Mouse (Mus musculus) midbrain, embryonic 12.5 days (tissue): ENCODE data around the gene Ipo7. TPM values are rescaled to one million over a fixed set of nuclear protein-coding genes. Genes with fewer than 3 reads are reported as not detected.
"Not testable (repeated sequence)": the region's sequence is repeated elsewhere in the genome, so short reads cannot be mapped to it uniquely, and the experiment has no call there.

Experiments
- ATAC-seq: fragments of 200-750 bp; cut with Nextera tagmentation; 2 replicates; pipeline ENCODE4 v1.8.0; 2017; ENCODE audit warnings: low read depth, moderate TSS enrichment, moderate library complexity; ENCODE audit not compliant: low FRiP score
- H3K27ac ChIP-seq: fragments of 300-500 bp; sonication (generic); replicated peaks from 2 replicates; pipeline ENCODE4 v1.5.1; 2016; ENCODE audit warnings: mild to moderate bottlenecking
- H3K27me3 ChIP-seq: fragments of 300-500 bp; sonication (generic); 2 replicates; pipeline ENCODE4 v1.6.1; 2016; ENCODE audit warnings: mild to moderate bottlenecking
- H3K36me3 ChIP-seq: fragments of 300-500 bp; sonication (generic); 2 replicates; pipeline ENCODE4 v1.6.1; 2016
- H3K4me1 ChIP-seq: fragments of 300-500 bp; sonication (generic); 2 replicates; pipeline ENCODE4 v1.6.1; 2016
- H3K4me2 ChIP-seq: fragments of 300-500 bp; sonication (generic); replicated peaks from 2 replicates; pipeline ENCODE4 v1.6.1; 2016; ENCODE audit warnings: mild to moderate bottlenecking, moderate library complexity
- H3K4me3 ChIP-seq: fragments of 300-500 bp; sonication (generic); 2 replicates; pipeline ENCODE4 v1.5.1; 2016; ENCODE audit warnings: mild to moderate bottlenecking
- H3K9ac ChIP-seq: fragments of 300-500 bp; sonication (generic); replicated peaks from 2 replicates; pipeline ENCODE4 v1.6.1; 2016; ENCODE audit warnings: mild to moderate bottlenecking, moderate library complexity
- H3K9me3 ChIP-seq: fragments of 300-500 bp; sonication (generic); 2 replicates; pipeline ENCODE4 v1.6.1; 2016; ENCODE audit warnings: mild to moderate bottlenecking
- WGBS: fragments of 180-500 bp; shearing (Covaris S2); methylation state at CpG from one replicate; pipeline ENCODE4 v1.1.7; 2016; 5-methylcytosine and 5-hydroxymethylcytosine counted together
- polyA plus RNA-seq: library from polyadenylated mRNA; unstranded; fragments of >200 nt; fragmentation: Nextera tagmentation; extraction: Ambion mirVana; gene quantifications from 2 replicates; pipeline ENCODE4 v1.2.1, GENCODE M21; 2016

Ipo7 gene
- 49.7 and 51.8 TPM in 2 replicates for polyA plus RNA-seq

GRCm38 (mm10) chr7:110018117-110018630, at the start of gene Ipo7:
TSS of gene Ipo7 (plus strand) at chr7:110018274.
- peak within 1 kb of the TSS; percentile 88 for H3K27ac ChIP-seq
- H3K36me3 ChIP-seq: no peaks in the 10 kb centered on the region
- H3K27me3 ChIP-seq: no peaks in the 10 kb centered on the region
- no peaks in the 10 kb centered on the region for H3K9me3 ChIP-seq
- H3K9ac ChIP-seq: peak within 1 kb of the TSS; percentile 97
- peak; percentile 97 for ATAC-seq
- H3K4me1 ChIP-seq: peaks cover 12% of the 10 kb centered on the region
- H3K4me3 ChIP-seq: peak within 1 kb of the TSS; percentile 99
- H3K4me2 ChIP-seq: peak within 1 kb of the TSS; percentile 92
- WGBS: under 1% methylated on average over 48 of the region's 48 CpGs

- Histone ChIP-seq H3K36me3 (peaks cover 7% of the 10 kb centered on the region; the same call in 1 of the 2 replicates), H3K4me2 (no peak overlapping the region), H3K27ac (peak overlapping the region; percentile 64), H3K9ac (no peak overlapping the region), H3K4me1 (peaks cover 20% of the 10 kb centered on the region), H3K9me3 (no peaks in the 10 kb centered on the region), H3K27me3 (no peaks in the 10 kb centered on the region), H3K4me3 (no peak overlapping the region)
- peak; percentile 66 for ATAC-seq
- 13% methylated on average over 2 of the region's 2 CpGs for WGBS
Measured at GRCm38 (mm10) chr7:109968924-109969450, 49.1 kb upstream of the Ipo7 start.

GRCm38 (mm10) chr7:109969542-109969941, 48.5 kb upstream of the Ipo7 start:
- H3K9ac ChIP-seq: no peak overlapping the region
- H3K36me3 ChIP-seq: peaks cover 7% of the 10 kb centered on the region; the same call in 1 of the 2 replicates
- H3K4me2 ChIP-seq: no peak overlapping the region
- H3K27ac ChIP-seq: peak overlapping the region; percentile 64
- ATAC-seq: 0 out of 2 replicates have a peak, but pooled peaks have one; percentile 18
- no peak overlapping the region for H3K4me3 ChIP-seq
- peaks cover 20% of the 10 kb centered on the region for H3K4me1 ChIP-seq
- no peaks in the 10 kb centered on the region for H3K27me3 ChIP-seq
- no peaks in the 10 kb centered on the region for H3K9me3 ChIP-seq

GRCm38 (mm10) chr7:109975966-109976715, 41.9 kb upstream of the Ipo7 start:
- no peak overlapping the region for H3K4me3 ChIP-seq
- no peak for ATAC-seq
- H3K4me2 ChIP-seq: no peak overlapping the region
- 94% methylated on average over 6 of the region's 6 CpGs for WGBS
- H3K4me1 ChIP-seq: no peaks in the 10 kb centered on the region
- H3K9me3 ChIP-seq: no peaks in the 10 kb centered on the region
- H3K36me3 ChIP-seq: peaks cover 53% of the 10 kb centered on the region
- no peak overlapping the region for H3K27ac ChIP-seq
- H3K27me3 ChIP-seq: no peaks in the 10 kb centered on the region
- no peak overlapping the region for H3K9ac ChIP-seq

DNA sequence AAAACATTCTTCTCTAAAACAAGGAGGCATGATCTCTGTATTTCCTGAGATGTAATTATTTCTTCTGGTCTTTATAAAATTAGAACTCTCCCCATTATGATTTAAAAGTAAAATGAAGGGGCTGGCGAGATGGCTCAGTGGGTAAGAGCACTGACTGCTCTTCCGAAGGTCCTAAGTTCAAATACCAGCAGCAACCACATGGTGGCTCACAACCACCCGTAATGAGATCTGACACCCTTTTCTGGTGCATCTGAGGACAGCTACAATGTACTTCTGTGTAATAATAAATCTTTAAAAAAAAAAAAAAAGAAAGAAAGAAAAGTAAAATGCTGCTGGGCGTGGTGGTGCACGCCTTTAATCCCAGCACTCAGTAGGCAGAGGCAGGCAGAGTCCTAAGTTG, 40.9 kb upstream of the Ipo7 start:
- H3K9ac ChIP-seq, H3K4me3 ChIP-seq, H3K27ac ChIP-seq, H3K4me1 ChIP-seq, H3K9me3 ChIP-seq, H3K27me3 ChIP-seq, H3K4me2 ChIP-seq, ATAC-seq: not testable (repeated sequence)
- H3K36me3 ChIP-seq: peaks cover 62% of the 10 kb centered on the region
- 83% methylated on average over 5 of the region's 5 CpGs for WGBS

GRCm38 (mm10) chr7:109984608-109985007, 33.5 kb upstream of the Ipo7 start:
- H3K27me3 ChIP-seq, H3K9ac ChIP-seq, H3K9me3 ChIP-seq, H3K27ac ChIP-seq, H3K4me3 ChIP-seq, ATAC-seq: not testable (repeated sequence)
- 74% methylated on average over 5 of the region's 5 CpGs for WGBS
- peaks cover 19% of the 10 kb centered on the region for H3K4me1 ChIP-seq
- H3K4me2 ChIP-seq: peak overlapping the region; percentile 87
- peaks cover 26% of the 10 kb centered on the region for H3K36me3 ChIP-seq

DNA sequence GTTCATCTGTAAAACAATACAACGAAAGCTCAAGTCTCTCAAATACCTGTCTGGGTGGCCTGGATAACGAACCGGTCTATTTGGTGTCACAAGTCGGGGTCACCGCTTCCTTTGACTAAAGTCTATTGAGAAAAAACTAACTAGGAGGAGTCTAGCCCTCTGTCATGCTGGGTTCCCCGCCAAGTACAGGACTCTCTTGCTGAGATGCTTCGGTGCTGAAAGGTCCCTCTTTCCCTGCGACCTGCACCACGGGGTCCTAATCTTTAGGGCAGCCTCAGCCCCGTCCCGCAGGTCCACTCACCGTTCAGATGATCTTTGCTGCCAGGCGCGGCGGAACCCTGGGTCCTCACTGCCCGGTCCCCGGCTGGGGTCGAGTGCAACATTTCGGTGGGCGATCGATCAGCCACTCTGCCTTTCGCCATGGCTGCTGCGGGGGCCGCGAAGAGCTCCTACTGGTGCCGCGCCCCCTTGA, 32.4 kb upstream of the Ipo7 start:
- ATAC-seq: no peak; the same call in 1 of the 2 replicates
- peak overlapping the region; percentile 67 for H3K27ac ChIP-seq
- under 1% methylated on average over 27 of the region's 27 CpGs for WGBS
- H3K9ac ChIP-seq: peak overlapping the region; percentile 70
- H3K4me2 ChIP-seq: peak overlapping the region; percentile 87
- no peaks in the 10 kb centered on the region for H3K9me3 ChIP-seq
- H3K4me1 ChIP-seq: peaks cover 19% of the 10 kb centered on the region
- H3K36me3 ChIP-seq: peaks cover 17% of the 10 kb centered on the region
- peak overlapping the region; percentile 72 for H3K4me3 ChIP-seq
- no peaks in the 10 kb centered on the region for H3K27me3 ChIP-seq

DNA sequence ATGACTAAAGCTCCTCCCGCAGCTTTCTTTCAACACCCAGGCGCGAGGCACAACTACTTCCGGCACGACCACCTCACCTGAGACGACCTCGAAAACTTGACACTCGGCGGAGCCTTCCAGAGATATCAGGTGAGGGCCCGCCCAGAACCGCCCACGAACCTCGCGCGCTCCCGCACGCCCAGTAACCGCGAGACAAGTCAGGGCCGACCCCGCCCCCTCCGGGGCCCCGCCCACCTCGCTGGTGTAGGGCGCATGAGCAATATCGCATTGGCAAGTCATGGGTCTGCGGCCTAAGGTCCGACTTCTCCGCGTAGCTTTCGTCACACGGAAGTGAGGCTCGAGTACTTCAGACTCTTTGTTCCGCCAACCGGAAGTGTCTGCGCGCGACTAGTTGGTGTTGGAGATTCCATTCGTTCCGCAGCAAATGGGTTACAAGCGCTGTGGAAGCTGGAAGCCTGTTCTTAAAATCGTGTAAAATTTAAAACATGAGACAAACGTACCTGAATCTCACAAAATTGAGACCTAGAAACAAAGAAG, 31.9 kb upstream of the Ipo7 start:
- H3K4me3 ChIP-seq: peak overlapping the region; percentile 72
- peak overlapping the region; percentile 87 for H3K4me2 ChIP-seq
- peaks cover 16% of the 10 kb centered on the region for H3K36me3 ChIP-seq
- H3K9ac ChIP-seq: peak overlapping the region; percentile 70
- WGBS: under 1% methylated on average over 43 of the region's 43 CpGs
- H3K9me3 ChIP-seq: no peaks in the 10 kb centered on the region
- peaks cover 19% of the 10 kb centered on the region for H3K4me1 ChIP-seq
- ATAC-seq: peak; percentile 98
- no peaks in the 10 kb centered on the region for H3K27me3 ChIP-seq
- H3K27ac ChIP-seq: peak overlapping the region; percentile 85

DNA sequence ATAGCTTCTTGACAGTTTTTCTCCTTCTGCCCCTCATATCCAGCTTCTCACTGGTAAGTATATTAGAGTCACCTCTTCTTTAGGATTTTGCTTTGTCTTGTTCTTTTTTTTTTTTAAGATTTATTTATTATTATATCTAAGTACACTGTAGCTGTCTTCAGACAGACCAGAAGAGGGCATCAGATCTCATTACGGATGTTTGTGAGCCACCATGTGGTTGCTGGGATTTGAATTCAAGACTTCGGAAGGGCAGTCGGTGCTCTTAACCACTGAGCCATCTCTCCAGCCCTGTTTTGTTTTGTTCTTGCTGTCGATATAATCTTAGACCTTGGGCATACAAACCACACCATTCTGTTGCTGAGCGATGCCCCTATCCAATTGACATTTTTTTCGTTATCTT, 31.3 kb upstream of the Ipo7 start, which contains the start of gene Tmem41b:
Gene Tmem41b, minus strand, starts transcription at position 155 of the 400 bp plus-strand sequence.
- not testable (repeated sequence) for H3K27me3 ChIP-seq, H3K9me3 ChIP-seq
- peaks cover 11% of the 10 kb centered on the region for H3K36me3 ChIP-seq
- H3K9ac ChIP-seq: peak within 1 kb of the TSS; percentile 70
- peak within 1 kb of the TSS; percentile 87 for H3K4me2 ChIP-seq
- 39% methylated on average over 6 of the region's 6 CpGs for WGBS
- peak within 1 kb of the TSS; percentile 85 for H3K27ac ChIP-seq
- H3K4me3 ChIP-seq: peak within 1 kb of the TSS; percentile 72
- peak; percentile 12; the same call in 1 of the 2 replicates for ATAC-seq
- H3K4me1 ChIP-seq: peaks cover 19% of the 10 kb centered on the region

DNA sequence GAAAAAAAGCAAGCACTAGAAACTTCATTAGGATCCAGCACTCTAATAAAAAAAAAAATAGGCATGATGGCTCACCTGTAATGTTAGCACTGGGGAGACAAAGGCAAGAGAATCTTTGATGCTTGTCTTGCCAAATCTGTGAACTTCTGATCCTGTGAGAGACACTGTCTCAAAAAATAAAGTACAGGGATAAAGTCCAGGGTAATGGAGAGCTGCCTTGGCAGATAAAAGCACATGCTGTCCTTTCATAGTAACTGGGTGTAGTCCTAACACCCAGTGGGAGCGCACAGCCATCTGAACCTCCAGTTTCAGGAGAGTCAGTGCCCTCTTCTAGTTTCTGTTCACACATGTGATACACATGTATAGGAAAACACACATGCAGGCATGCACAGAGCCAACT, 26.8 kb upstream of the Ipo7 start:
- no peaks in the 10 kb centered on the region for H3K36me3 ChIP-seq
- no peak overlapping the region for H3K4me2 ChIP-seq
- no peaks in the 10 kb centered on the region for H3K9me3 ChIP-seq
- no peaks in the 10 kb centered on the region for H3K27me3 ChIP-seq
- no peak for ATAC-seq
- no peak overlapping the region for H3K27ac ChIP-seq
- H3K4me3 ChIP-seq: no peak overlapping the region
- H3K4me1 ChIP-seq: 0 out of 2 replicates have a peak, but pooled peaks cover 6% of the 10 kb centered on the region
- no peak overlapping the region for H3K9ac ChIP-seq
- 94% methylated on average over 1 of the region's 1 CpGs for WGBS

GRCm38 (mm10) chr7:109993157-109993959, 24.7 kb upstream of the Ipo7 start:
- 66% methylated on average over 2 of the region's 2 CpGs for WGBS
- Histone ChIP-seq H3K9me3 (no peaks in the 10 kb centered on the region), H3K36me3 (no peaks in the 10 kb centered on the region), H3K27me3 (no peaks in the 10 kb centered on the region), H3K27ac (no peak overlapping the region), H3K4me1 (0 out of 2 replicates have a peak, but pooled peaks cover 6% of the 10 kb centered on the region), H3K4me2 (no peak overlapping the region), H3K4me3 (no peak overlapping the region), H3K9ac (no peak overlapping the region)
- no peak for ATAC-seq
